Mouse (Mus musculus) CH12.LX (cell line): ENCODE data around the gene Col18a1. TPM values are rescaled to one million over a fixed set of nuclear protein-coding genes. Genes with fewer than 3 reads are reported as not detected.

Source experiments
- DNase-seq: peaks from one replicate; pipeline ENCODE4 v3.0.0-alpha.2; 2013; ENCODE audit errors: extremely low read depth
- H3K27ac ChIP-seq: 2 replicates; pipeline ENCODE4 v1.5.1; 2012; ENCODE audit warnings: low read depth, mild to moderate bottlenecking, control low read depth, moderate library complexity; ENCODE audit not compliant: insufficient read depth
- H3K27me3 ChIP-seq: replicated peaks from 2 replicates; pipeline ENCODE3; 2012; ENCODE audit warnings: inconsistent platforms
- H3K36me3 ChIP-seq, 2 experiments: replicated peaks in 1 of 2; 2 replicates each; pipeline versions ENCODE3 to v1.6.1; 2012; ENCODE audit warnings: inconsistent platforms in 1 of 2, low read length in 1 of 2, mild to moderate bottlenecking in 1 of 2, mixed read lengths in 1 of 2, moderate library complexity in 1 of 2; ENCODE audit not compliant: control insufficient read depth in 1 of 2, insufficient read depth in 1 of 2
- H3K4me1 ChIP-seq, 2 experiments: 2 replicates each; pipeline ENCODE4 v1.6.1; 2012; ENCODE audit warnings: inconsistent platforms in 1 of 2, moderate library complexity in 1 of 2; ENCODE audit not compliant: insufficient read depth in 2 of 2, control insufficient read depth in 1 of 2
- H3K4me2 ChIP-seq: 2 replicates; pipeline ENCODE4 v1.6.1; 2012; ENCODE audit warnings: low read depth, mild to moderate bottlenecking, control low read depth; ENCODE audit not compliant: poor library complexity, insufficient read depth, severe bottlenecking
- H3K4me3 ChIP-seq, 3 experiments: fragments of 150-350 bp in 1 of 3; sonication (generic) in 1 of 3; replicated peaks in 1 of 3; 2 replicates each; pipeline versions ENCODE3 to v1.5.1; 2011 to 2012; ENCODE audit warnings: low read depth in 2 of 3, low read length in 2 of 3, mild to moderate bottlenecking in 2 of 3, moderate library complexity in 2 of 3, control low read depth in 1 of 3, improper control_type of control experiment in 1 of 3, inconsistent platforms in 1 of 3, mixed read lengths in 1 of 3; ENCODE audit not compliant: poor library complexity in 1 of 3
- H3K79me2 ChIP-seq: replicated peaks from 2 replicates; pipeline ENCODE4 v1.6.1; 2012; ENCODE audit warnings: mild to moderate bottlenecking, moderate library complexity; ENCODE audit not compliant: control insufficient read depth, poor library complexity, insufficient read depth, severe bottlenecking; ENCODE audit errors: extremely low read depth
- H3K9ac ChIP-seq: 2 replicates; pipeline ENCODE4 v1.6.1; 2012; ENCODE audit warnings: low read depth, mild to moderate bottlenecking, control low read depth, moderate library complexity; ENCODE audit not compliant: insufficient read depth
- H3K9me3 ChIP-seq: replicated peaks from 2 replicates; pipeline ENCODE3; 2012; ENCODE audit warnings: low read length, inconsistent platforms, mixed read lengths
- CTCF ChIP-seq, 2 experiments: IDR thresholded peaks in 1 of 2; conservative IDR thresholded peaks in 1 of 2; 2 replicates each; pipeline ENCODE4 v1.5.1; 2011 to 2012; ENCODE audit warnings: low read depth in 2 of 2, low read length in 2 of 2, improper control_type of control experiment in 1 of 2, inconsistent platforms in 1 of 2, mild to moderate bottlenecking in 1 of 2, moderate library complexity in 1 of 2
- E2F4 ChIP-seq: IDR thresholded peaks from 2 replicates; pipeline ENCODE4 v1.6.1; 2011; ENCODE audit warnings: low read depth, low read length, improper control_type of control experiment; ENCODE audit not compliant: insufficient replicate concordance
- EP300 ChIP-seq: IDR thresholded peaks from 2 replicates; pipeline ENCODE4 v1.6.1; 2011; ENCODE audit warnings: low read length, improper control_type of control experiment
- ETS1 ChIP-seq: conservative IDR thresholded peaks from 2 replicates; pipeline ENCODE4 v1.6.1; 2012; ENCODE audit warnings: low read depth, mild to moderate bottlenecking, inconsistent platforms, low read length, improper control_type of control experiment, moderate library complexity
- GABPA ChIP-seq: IDR thresholded peaks from 2 replicates; pipeline ENCODE4 v1.6.1; 2012; ENCODE audit warnings: low read depth, low read length, improper control_type of control experiment, inconsistent platforms; ENCODE audit not compliant: insufficient replicate concordance
- HCFC1 ChIP-seq: IDR thresholded peaks from 2 replicates; pipeline ENCODE4 v1.6.1; 2012; ENCODE audit warnings: low read depth, mild to moderate bottlenecking, inconsistent platforms, low read length, improper control_type of control experiment
- IRF4 ChIP-seq: IDR thresholded peaks from 2 replicates; pipeline ENCODE4 v1.6.1; 2014; ENCODE audit warnings: low read depth, mild to moderate bottlenecking, inconsistent platforms, low read length, improper control_type of control experiment
- JUN ChIP-seq: IDR thresholded peaks from 2 replicates; pipeline ENCODE4 v1.6.1; 2011; ENCODE audit warnings: low read depth, mild to moderate bottlenecking, low read length, improper control_type of control experiment, moderate library complexity; ENCODE audit not compliant: insufficient read depth
- JUND ChIP-seq: conservative IDR thresholded peaks from 2 replicates; pipeline ENCODE4 v1.6.1; 2011; ENCODE audit warnings: low read depth, low read length, improper control_type of control experiment
- KAT2A ChIP-seq: IDR thresholded peaks from 2 replicates; pipeline ENCODE4 v1.6.1; 2012; ENCODE audit warnings: low read length, improper control_type of control experiment, inconsistent platforms; ENCODE audit not compliant: insufficient replicate concordance
- MAFK ChIP-seq: IDR thresholded peaks from 2 replicates; pipeline ENCODE4 v1.6.1; 2011; ENCODE audit warnings: low read length, improper control_type of control experiment; ENCODE audit not compliant: insufficient replicate concordance
- MAZ ChIP-seq: IDR thresholded peaks from 2 replicates; pipeline ENCODE4 v1.6.1; 2012; ENCODE audit warnings: low read depth, mild to moderate bottlenecking, inconsistent platforms, low read length, improper control_type of control experiment, moderate library complexity
- MEF2A ChIP-seq: IDR thresholded peaks from 2 replicates; pipeline ENCODE4 v1.6.1; 2014; ENCODE audit warnings: low read depth, mild to moderate bottlenecking, inconsistent platforms, low read length, improper control_type of control experiment, borderline replicate concordance
- NRF1 ChIP-seq: IDR thresholded peaks from 2 replicates; pipeline ENCODE4 v1.6.1; 2014; ENCODE audit warnings: low read depth, mild to moderate bottlenecking, inconsistent platforms, low read length, improper control_type of control experiment, moderate library complexity
- POLR2A ChIP-seq: IDR thresholded peaks from 2 replicates; pipeline ENCODE4 v1.6.1; 2011; ENCODE audit warnings: low read depth, mild to moderate bottlenecking, improper control_type of control experiment, low read length
- RCOR1 ChIP-seq: conservative IDR thresholded peaks from 2 replicates; pipeline ENCODE4 v1.6.1; 2012; ENCODE audit warnings: low read depth, mild to moderate bottlenecking, inconsistent platforms, low read length, improper control_type of control experiment
- ZC3H11A ChIP-seq: IDR thresholded peaks from 2 replicates; pipeline ENCODE4 v1.6.1; 2012; ENCODE audit warnings: low read depth, mild to moderate bottlenecking, inconsistent platforms, low read length, improper control_type of control experiment
- ZKSCAN1 ChIP-seq: IDR thresholded peaks from 2 replicates; pipeline ENCODE4 v1.6.1; 2012; ENCODE audit warnings: low read depth, inconsistent platforms, low read length, improper control_type of control experiment, borderline replicate concordance
- ZMIZ1 ChIP-seq: IDR thresholded peaks from 2 replicates; pipeline ENCODE4 v1.6.1; 2012; ENCODE audit warnings: low read depth, mild to moderate bottlenecking, inconsistent platforms, low read length, improper control_type of control experiment
- dilution Hi-C: fragments of 300-500 bp; cut with MboI; formaldehyde crosslinking; loops from 2 replicates; pipeline ENCODE4 v1.14.3; 2020; ENCODE audit warnings: low sequenced_read_pairs; ENCODE audit not compliant: extremely low pct_unique_long_range_greater_than_20kb, extremely low pct_ligation_motif_present
- in situ Hi-C: fragments of 300-500 bp; cut with MboI; formaldehyde crosslinking; loops from 3 replicates; pipeline ENCODE4 v1.14.3; 2019; ENCODE audit warnings: low sequenced_read_pairs, low pct_ligation_motif_present, low pct_unique_long_range_greater_than_20kb, mixed read lengths
- polyA plus RNA-seq: library from polyadenylated mRNA; unstranded; fragments of >175 nt; gene quantifications from 2 replicates; pipeline ENCODE4 v1.2.1, GENCODE M21; 2012; ENCODE audit warnings: low read depth; ENCODE audit not compliant: insufficient read length
- total RNA-seq, 2 experiments: library from RNA; depleted of rRNA; stranded (reverse); fragments of 300-350 nt in 1 of 2; fragments of >200 nt in 1 of 2; gene quantifications; 2 replicates each; pipeline ENCODE4 v1.2.3; 2012 to 2014

Gene Col18a1
- total and polyA plus RNA-seq, 3 experiments: 0.17 to 14.5 (median 1.7) TPM

DNA sequence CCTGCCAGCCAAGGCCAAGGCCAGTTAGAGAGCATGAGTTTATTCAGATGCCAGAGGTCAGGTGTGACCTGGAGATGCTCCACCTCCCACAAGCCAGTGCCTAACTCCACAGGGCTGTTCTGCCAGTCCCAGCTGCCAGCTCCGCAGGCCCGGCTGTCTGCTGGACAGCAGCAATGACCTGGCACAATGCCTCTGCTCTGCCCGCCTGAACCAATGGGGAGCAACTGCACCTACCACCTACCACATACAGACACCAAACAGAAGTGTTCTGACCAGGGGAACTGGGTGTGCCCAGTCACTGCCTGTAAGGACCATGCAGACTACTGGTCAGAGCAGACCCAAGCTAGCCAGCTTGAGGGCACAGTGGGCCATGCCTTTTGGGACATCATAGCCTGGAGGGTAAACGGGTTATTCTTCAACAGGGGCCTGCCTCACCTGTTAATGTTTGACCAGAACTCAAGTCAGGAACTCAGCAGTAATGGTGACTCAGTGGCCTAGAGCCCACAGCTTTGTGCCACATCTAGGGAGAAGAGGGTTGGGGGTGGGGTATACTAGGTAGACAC is 19.4 kb downstream of the Col18a1 start:
- Histone ChIP-seq H3K79me2 (no peaks in the 10 kb centered on the region), H3K27ac (no peak overlapping the region), H3K9ac (no peak overlapping the region), H3K27me3 (peaks cover 72% of the 10 kb centered on the region), H3K36me3 (no peaks in the 10 kb centered on the region), H3K4me1 (no peaks in the 10 kb centered on the region), H3K4me2 (no peak overlapping the region), H3K9me3 (no peaks in the 10 kb centered on the region), H3K4me3 (no peak overlapping the region)
- DNase-seq: no peak
- in situ Hi-C loops (loop anchor here (25.0 kb wide), 1 partner anchor 340 kb away; no protein-coding TSS in a partner anchor), dilution Hi-C loops (no loop called here)
- no peak for TF ChIP-seq RCOR1
- no peak for TF ChIP-seq HCFC1
- no peak for TF ChIP-seq ETS1
- TF ChIP-seq NRF1: no peak
- no peak for TF ChIP-seq CTCF (conservative IDR thresholded peaks at IDR 0.05 in 1 of 2, IDR thresholded peaks at IDR 0.05 in 1 of 2; ENCODE audit: low read depth in 2 of 2, low read length in 2 of 2)
- TF ChIP-seq ZMIZ1: no peak
- no peak for TF ChIP-seq MAZ
- no peak for TF ChIP-seq POLR2A
- TF ChIP-seq ZKSCAN1: no peak

DNA sequence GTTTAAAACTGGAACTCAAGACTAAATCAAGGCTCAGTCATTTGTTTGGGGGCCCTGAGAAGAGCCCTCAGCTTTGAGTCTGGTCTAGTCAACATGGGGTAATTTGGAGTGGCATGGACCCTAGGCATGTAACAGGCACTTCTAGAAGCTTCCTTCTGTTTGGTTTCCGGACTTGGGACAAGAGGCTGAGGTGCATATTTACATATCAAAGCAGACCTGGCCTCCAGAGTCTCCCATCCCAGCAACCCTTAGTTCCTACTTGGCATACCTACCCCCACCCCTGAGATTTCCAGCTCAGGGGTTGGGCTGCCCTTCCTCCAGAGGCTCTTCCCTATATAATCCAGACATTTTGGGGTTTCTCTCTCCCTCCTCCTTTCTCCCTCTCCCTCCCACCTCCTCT is 20.4 kb downstream of the Col18a1 start:
- Histone ChIP-seq H3K9me3 (no peaks in the 10 kb centered on the region), H3K27ac (no peak overlapping the region), H3K27me3 (peaks cover 70% of the 10 kb centered on the region), H3K4me3 (no peak overlapping the region), H3K4me1 (no peaks in the 10 kb centered on the region), H3K4me2 (no peak overlapping the region), H3K36me3 (no peaks in the 10 kb centered on the region), H3K79me2 (no peaks in the 10 kb centered on the region), H3K9ac (no peak overlapping the region)
- TF ChIP-seq GABPA (no peak), KAT2A (no peak), MAZ (no peak), ZKSCAN1 (no peak), JUND (no peak), JUN (no peak), MEF2A (no peak), E2F4 (no peak), MAFK (no peak), IRF4 (no peak), EP300 (no peak), ZC3H11A (no peak)
- no peak for DNase-seq
- in situ Hi-C loops (loop anchor here (25.0 kb wide), 1 partner anchor 341 kb away; no protein-coding TSS in a partner anchor), dilution Hi-C loops (no loop called here)
